Mouse (Mus musculus) hindbrain, embryonic 14.5 days (tissue): ENCODE data around the gene Gm5617. TPM values are rescaled to one million over a fixed set of nuclear protein-coding genes. Genes with fewer than 3 reads are reported as not detected.
"Not testable (repeated sequence)": the region's sequence is repeated elsewhere in the genome, so short reads cannot be mapped to it uniquely, and the experiment has no call there.

Experiments
- ATAC-seq: fragments of 200-750 bp; cut with Nextera tagmentation; 2 replicates; pipeline ENCODE4 v1.8.0; 2017; ENCODE audit warnings: moderate number of reproducible peaks, mild to moderate bottlenecking, moderate TSS enrichment, moderate library complexity; ENCODE audit not compliant: low FRiP score
- DNase-seq: peaks from one replicate; pipeline ENCODE4 v3.0.0-alpha.2; 2015; ENCODE audit warnings: low spot score
- H3K27ac ChIP-seq: fragments of 300-500 bp; sonication (generic); 2 replicates; pipeline ENCODE4 v1.5.1; 2014; ENCODE audit warnings: mild to moderate bottlenecking, moderate library complexity
- H3K27me3 ChIP-seq: fragments of 300-500 bp; sonication (generic); 2 replicates; pipeline ENCODE4 v1.6.1; 2014; ENCODE audit warnings: mild to moderate bottlenecking, low read length, mixed read lengths; ENCODE audit not compliant: control insufficient read depth, insufficient read depth
- H3K36me3 ChIP-seq: fragments of 300-500 bp; sonication (generic); replicated peaks from 2 replicates; pipeline ENCODE4 v1.6.1; 2014; ENCODE audit not compliant: control insufficient read depth, insufficient read depth
- H3K4me1 ChIP-seq: fragments of 300-500 bp; sonication (generic); replicated peaks from 2 replicates; pipeline ENCODE4 v1.6.1; 2014; ENCODE audit warnings: antibody characterized with exemption, low read length, mixed read lengths; ENCODE audit not compliant: control insufficient read depth, insufficient read depth
- H3K4me2 ChIP-seq: fragments of 300-500 bp; sonication (generic); replicated peaks from 2 replicates; pipeline ENCODE4 v1.6.1; 2014; ENCODE audit warnings: mild to moderate bottlenecking, moderate library complexity
- H3K4me3 ChIP-seq: fragments of 300-500 bp; sonication (generic); replicated peaks from 2 replicates; pipeline ENCODE4 v1.5.1; 2014; ENCODE audit warnings: mild to moderate bottlenecking, low read length
- H3K9ac ChIP-seq: fragments of 300-500 bp; sonication (generic); 2 replicates; pipeline ENCODE4 v1.6.1; 2014
- H3K9me3 ChIP-seq: fragments of 300-500 bp; sonication (generic); 2 replicates; pipeline ENCODE4 v1.6.1; 2016; ENCODE audit warnings: low read length; ENCODE audit not compliant: control insufficient read depth
- WGBS: fragments of 180-500 bp; shearing (Covaris S2); extraction: QIAGEN DNeasy Blood & Tissue Kit; methylation state at CpG from one replicate; pipeline ENCODE4 v1.1.7; 2014; 5-methylcytosine and 5-hydroxymethylcytosine counted together
- polyA plus RNA-seq: library from polyadenylated mRNA; unstranded; fragments of >200 nt; fragmentation: Nextera tagmentation; extraction: Ambion mirVana; gene quantifications from 2 replicates; pipeline ENCODE4 v1.2.1, GENCODE M21; 2014

Gene Gm5617
- polyA plus RNA-seq, 1 experiment from 2014 or later = 28.4 TPM

GRCm38 (mm10) chr9:48516615-48517371 is 21.6 kb downstream of the Gm5617 start:
- Histone ChIP-seq H3K4me3 (no peak overlapping the region), H3K4me1 (0 out of 2 replicates have a peak, but pooled peaks cover 9% of the 10 kb centered on the region), H3K9ac (no peak overlapping the region; the same call in 1 of the 2 replicates), H3K27me3 (no peaks in the 10 kb centered on the region), H3K27ac (peak overlapping the region; percentile 74), H3K36me3 (no peaks in the 10 kb centered on the region), H3K9me3 (no peaks in the 10 kb centered on the region), H3K4me2 (peak overlapping the region; percentile 34)
- ATAC-seq = no peak
- no peak for DNase-seq
- 79% methylated on average over 11 of the region's 11 CpGs for WGBS

GRCm38 (mm10) chr9:48517372-48518130 is 22.3 kb downstream of the Gm5617 start:
- H3K4me1 ChIP-seq = 0 out of 2 replicates have a peak, but pooled peaks cover 9% of the 10 kb centered on the region
- H3K36me3 ChIP-seq = no peaks in the 10 kb centered on the region
- H3K27ac ChIP-seq = peak overlapping the region; percentile 74
- H3K4me2 ChIP-seq = peak overlapping the region; percentile 34
- ATAC-seq = no peak; the same call in 1 of the 2 replicates
- H3K9me3 ChIP-seq = no peaks in the 10 kb centered on the region
- H3K4me3 ChIP-seq = no peak overlapping the region
- peak; percentile 46 for DNase-seq
- WGBS = 44% methylated on average over 19 of the region's 19 CpGs
- no peaks in the 10 kb centered on the region for H3K27me3 ChIP-seq
- no peak overlapping the region; the same call in 1 of the 2 replicates for H3K9ac ChIP-seq

- ATAC-seq, H3K4me2 ChIP-seq, H3K9me3 ChIP-seq, H3K4me3 ChIP-seq, H3K27ac ChIP-seq, H3K4me1 ChIP-seq, DNase-seq, H3K36me3 ChIP-seq, H3K9ac ChIP-seq, H3K27me3 ChIP-seq: not testable (repeated sequence)
- WGBS = no CpG with 5 or more reads among the region's 7 CpGs
These were observed 25.2 kb downstream of the Gm5617 start for GRCm38 (mm10) chr9:48520405-48520804.

GRCm38 (mm10) chr9:48525566-48525965 is 30.3 kb downstream of the Gm5617 start:
- Histone ChIP-seq H3K27ac (no peak overlapping the region), H3K4me1 (no peaks in the 10 kb centered on the region), H3K27me3 (no peaks in the 10 kb centered on the region), H3K4me2 (no peak overlapping the region), H3K9me3 (no peaks in the 10 kb centered on the region), H3K36me3 (no peaks in the 10 kb centered on the region), H3K4me3 (no peak overlapping the region), H3K9ac (no peak overlapping the region)
- ATAC-seq (no peak), DNase-seq (no peak)
- 14% methylated on average over 1 of the region's 1 CpGs for WGBS

GRCm38 (mm10) chr9:48526520-48526919 is 31.3 kb downstream of the Gm5617 start:
- Histone ChIP-seq H3K9ac (no peak overlapping the region), H3K4me2 (no peak overlapping the region), H3K9me3 (no peaks in the 10 kb centered on the region), H3K36me3 (no peaks in the 10 kb centered on the region), H3K4me1 (no peaks in the 10 kb centered on the region), H3K27ac (no peak overlapping the region), H3K27me3 (no peaks in the 10 kb centered on the region), H3K4me3 (no peak overlapping the region)
- no peak for DNase-seq
- 91% methylated on average over 4 of the region's 4 CpGs for WGBS
- no peak for ATAC-seq

- no peak for DNase-seq
- Histone ChIP-seq H3K27ac (no peak overlapping the region), H3K9ac (no peak overlapping the region), H3K4me2 (no peak overlapping the region), H3K9me3 (no peaks in the 10 kb centered on the region), H3K27me3 (no peaks in the 10 kb centered on the region), H3K4me3 (no peak overlapping the region), H3K36me3 (no peaks in the 10 kb centered on the region), H3K4me1 (no peaks in the 10 kb centered on the region)
- ATAC-seq = no peak
- 91% methylated on average over 4 of the region's 4 CpGs for WGBS
These were observed 36.1 kb downstream of the Gm5617 start for GRCm38 (mm10) chr9:48531294-48531693.

GRCm38 (mm10) chr9:48532203-48532602 is 37.0 kb downstream of the Gm5617 start:
- no peaks in the 10 kb centered on the region for H3K27me3 ChIP-seq
- no peak overlapping the region for H3K4me3 ChIP-seq
- H3K36me3 ChIP-seq = no peaks in the 10 kb centered on the region
- DNase-seq = no peak
- 68% methylated on average over 3 of the region's 3 CpGs for WGBS
- ATAC-seq = no peak
- no peaks in the 10 kb centered on the region for H3K9me3 ChIP-seq
- no peak overlapping the region for H3K27ac ChIP-seq
- H3K9ac ChIP-seq = no peak overlapping the region
- no peaks in the 10 kb centered on the region for H3K4me1 ChIP-seq
- H3K4me2 ChIP-seq = no peak overlapping the region

GRCm38 (mm10) chr9:48532730-48533129 is 37.5 kb downstream of the Gm5617 start:
- 97% methylated on average over 2 of the region's 2 CpGs for WGBS
- Histone ChIP-seq H3K27me3 (no peaks in the 10 kb centered on the region), H3K4me1 (no peaks in the 10 kb centered on the region), H3K4me2 (no peak overlapping the region), H3K4me3 (no peak overlapping the region), H3K9me3 (no peaks in the 10 kb centered on the region), H3K36me3 (no peaks in the 10 kb centered on the region), H3K27ac (no peak overlapping the region), H3K9ac (no peak overlapping the region)
- DNase-seq (no peak), ATAC-seq (no peak)

GRCm38 (mm10) chr9:48536414-48536813 is 41.2 kb downstream of the Gm5617 start:
- no peak overlapping the region for H3K4me3 ChIP-seq
- ATAC-seq = no peak
- no peak overlapping the region for H3K27ac ChIP-seq
- H3K9me3 ChIP-seq = no peaks in the 10 kb centered on the region
- DNase-seq = no peak
- H3K36me3 ChIP-seq = no peaks in the 10 kb centered on the region
- no peak overlapping the region for H3K9ac ChIP-seq
- H3K4me1 ChIP-seq = peaks cover 10% of the 10 kb centered on the region
- no peak overlapping the region for H3K4me2 ChIP-seq
- H3K27me3 ChIP-seq = no peaks in the 10 kb centered on the region
- 94% methylated on average over 1 of the region's 1 CpGs for WGBS
